Mouse (Mus musculus) ES-E14 (cell line): ENCODE measurements around the gene Cbarp. TPM values are rescaled to one million over a fixed set of nuclear protein-coding genes. Genes with fewer than 3 reads are reported as not detected.

Experiments used
- DNase-seq: peaks from one replicate; pipeline ENCODE4 v3.0.0-alpha.2; 2013; ENCODE audit warnings: low read depth, low spot score
- H3K27ac ChIP-seq: 2 replicates; pipeline ENCODE4 v1.5.1; 2012; ENCODE audit warnings: low read depth, mild to moderate bottlenecking, low read length, moderate library complexity, mixed read lengths; ENCODE audit not compliant: poor library complexity, insufficient read depth, severe bottlenecking
- H3K36me3 ChIP-seq: 2 replicates; pipeline ENCODE4 v1.6.1; 2012; ENCODE audit warnings: mild to moderate bottlenecking, low read length, moderate library complexity, mixed read lengths; ENCODE audit not compliant: control insufficient read depth, poor library complexity, insufficient read depth, severe bottlenecking
- H3K4me1 ChIP-seq, 2 experiments: fragments of 150-350 bp in 1 of 2; sonication (generic) in 1 of 2; 2 replicates each; pipeline ENCODE4 v1.6.1; 2012; ENCODE audit warnings: low read length in 2 of 2, mild to moderate bottlenecking in 1 of 2, mixed read lengths in 1 of 2; ENCODE audit not compliant: control insufficient read depth in 2 of 2, insufficient read depth in 2 of 2, poor library complexity in 1 of 2
- H3K4me3 ChIP-seq, 2 experiments: fragments of 150-350 bp in 1 of 2; sonication (generic) in 1 of 2; 2 replicates each; pipeline ENCODE4 v1.5.1; 2012; ENCODE audit warnings: low read length in 2 of 2, low read depth in 1 of 2, mild to moderate bottlenecking in 1 of 2, mixed read lengths in 1 of 2; ENCODE audit not compliant: insufficient read depth in 1 of 2, poor library complexity in 1 of 2, severe bottlenecking in 1 of 2
- H3K9ac ChIP-seq: 2 replicates; pipeline ENCODE4 v1.6.1; 2012; ENCODE audit warnings: low read depth, mild to moderate bottlenecking, low read length, mixed read lengths; ENCODE audit not compliant: poor library complexity, insufficient read depth, severe bottlenecking
- H3K9me3 ChIP-seq: fragments of 150-350 bp; sonication (generic); 2 replicates; pipeline ENCODE4 v1.6.1; 2012; ENCODE audit warnings: low read depth, mild to moderate bottlenecking, low read length; ENCODE audit not compliant: control insufficient read depth, insufficient read depth
- CHD2 ChIP-seq: IDR thresholded peaks from 2 replicates; pipeline ENCODE4 v1.6.1; 2014; ENCODE audit warnings: mild to moderate bottlenecking, low read depth, low read length, inconsistent platforms
- HCFC1 ChIP-seq: IDR thresholded peaks from 2 replicates; pipeline ENCODE4 v1.6.1; 2012; ENCODE audit warnings: low read length, inconsistent platforms, borderline replicate concordance; ENCODE audit not compliant: insufficient read depth
- MAFK ChIP-seq: IDR thresholded peaks from 2 replicates; pipeline ENCODE4 v1.6.1; 2014; ENCODE audit warnings: mild to moderate bottlenecking, low read depth, low read length, inconsistent platforms; ENCODE audit not compliant: insufficient read depth
- ZC3H11A ChIP-seq: IDR thresholded peaks from 2 replicates; pipeline ENCODE4 v1.6.1; 2012; ENCODE audit warnings: low read depth, mild to moderate bottlenecking, inconsistent platforms, low read length, borderline replicate concordance
- ZNF384 ChIP-seq: IDR thresholded peaks from 2 replicates; pipeline ENCODE4 v1.6.1; 2012; ENCODE audit warnings: low read depth, low read length, inconsistent platforms
- in situ Hi-C, 2 experiments: fragments of 600-800 bp; cut with MboI; formaldehyde crosslinking; loops; one replicate each; pipeline ENCODE4 v1.15.1; 2025; ENCODE audit warnings: low sequenced_read_pairs in 2 of 2, inconsistent platforms in 1 of 2; ENCODE audit not compliant: unreplicated experiment in 2 of 2
- total RNA-seq: library from RNA; depleted of rRNA; stranded (reverse); fragments of 300-350 nt; gene quantifications from 2 replicates; pipeline ENCODE4 v1.2.3, GENCODE M21; 2012

Gene Cbarp
- total RNA-seq, 1 experiment: 20.9 TPM

DNA sequence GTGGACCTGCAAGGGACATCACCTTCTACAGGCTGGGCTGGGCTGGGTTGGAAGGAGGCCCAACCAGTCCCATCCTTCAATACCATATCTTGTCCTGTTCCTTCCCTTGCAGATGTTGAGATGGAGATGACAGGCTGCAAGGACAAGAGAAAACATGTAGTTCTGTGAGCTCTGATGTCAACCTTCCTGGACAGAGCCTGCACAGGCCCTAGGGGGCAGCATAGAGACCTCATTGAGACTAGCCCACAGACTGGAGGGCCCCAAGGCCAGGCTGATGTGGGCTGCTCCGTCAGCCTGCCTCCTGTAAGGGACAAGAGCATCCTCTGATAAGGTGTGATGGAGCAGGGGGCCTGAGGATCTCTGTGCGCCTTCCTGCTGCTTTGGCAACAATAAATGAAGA, 34.1 kb upstream of the Cbarp start:
- Histone ChIP-seq H3K9me3 (no peaks in the 10 kb centered on the region), H3K36me3 (peaks cover 23% of the 10 kb centered on the region), H3K4me3 (no peak overlapping the region), H3K9ac (no peak overlapping the region), H3K27ac (no peak overlapping the region), H3K4me1 (peaks cover 2 to 15% of the 10 kb centered on the region in 2 experiments; a peak in 2 of 4 replicates)
- in situ Hi-C loops: loop anchor here (5.0 to 10.0 kb wide), 3 partner anchors 70 to 200 kb away; partner anchors contain the start of gene Ndufs7 (in 2 of the 2)
- DNase-seq: no peak
- TF ChIP-seq ZC3H11A: no peak
- TF ChIP-seq CHD2: no peak
- TF ChIP-seq MAFK: no peak
- TF ChIP-seq ZNF384: no peak
- no peak for TF ChIP-seq HCFC1

DNA sequence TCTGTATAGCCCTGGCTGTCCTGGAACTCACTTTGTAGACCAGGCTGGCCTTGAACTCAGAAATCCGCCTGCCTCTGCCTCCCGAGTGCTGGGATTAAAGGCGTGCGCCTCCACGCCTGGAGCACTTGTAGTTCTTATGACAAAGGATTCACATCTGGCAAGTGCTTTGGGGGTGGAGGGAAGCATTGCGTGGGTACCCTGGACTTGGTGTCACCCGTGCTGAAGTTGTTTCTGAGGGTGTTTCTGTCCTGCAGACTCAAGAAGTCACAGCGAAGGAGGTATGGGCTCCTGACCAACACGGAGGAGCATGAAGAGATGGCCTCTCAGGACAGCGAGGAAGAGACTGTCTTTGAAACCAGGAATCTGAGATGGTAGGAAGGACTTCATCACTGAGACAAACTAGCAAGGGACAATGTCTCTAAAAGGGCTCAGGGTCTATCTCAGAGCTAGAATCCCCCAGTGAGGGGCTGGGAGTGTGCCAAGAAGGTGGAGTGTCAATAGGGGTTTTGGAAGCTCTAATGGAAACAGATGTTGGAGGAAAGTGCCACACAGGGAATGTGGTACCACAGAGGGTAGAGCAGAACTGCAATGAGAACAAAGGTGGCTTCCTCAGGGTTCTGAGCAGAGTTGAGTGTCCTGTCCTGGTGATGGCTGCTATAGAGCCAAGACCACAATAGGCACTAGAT, 33.5 kb upstream of the Cbarp start:
- Histone ChIP-seq H3K36me3 (peaks cover 24% of the 10 kb centered on the region), H3K4me3 (no peak overlapping the region), H3K27ac (no peak overlapping the region), H3K4me1 (peaks cover 2 to 15% of the 10 kb centered on the region in 2 experiments; a peak in 2 of 4 replicates), H3K9me3 (no peaks in the 10 kb centered on the region), H3K9ac (no peak overlapping the region)
- DNase-seq: no peak
- in situ Hi-C loops: loop anchor here (10.0 kb wide), 2 partner anchors 71 to 201 kb away; partner anchors contain the start of gene Ndufs7 (in 1 of the 2)
- TF ChIP-seq ZNF384 (no peak), ZC3H11A (no peak)

DNA sequence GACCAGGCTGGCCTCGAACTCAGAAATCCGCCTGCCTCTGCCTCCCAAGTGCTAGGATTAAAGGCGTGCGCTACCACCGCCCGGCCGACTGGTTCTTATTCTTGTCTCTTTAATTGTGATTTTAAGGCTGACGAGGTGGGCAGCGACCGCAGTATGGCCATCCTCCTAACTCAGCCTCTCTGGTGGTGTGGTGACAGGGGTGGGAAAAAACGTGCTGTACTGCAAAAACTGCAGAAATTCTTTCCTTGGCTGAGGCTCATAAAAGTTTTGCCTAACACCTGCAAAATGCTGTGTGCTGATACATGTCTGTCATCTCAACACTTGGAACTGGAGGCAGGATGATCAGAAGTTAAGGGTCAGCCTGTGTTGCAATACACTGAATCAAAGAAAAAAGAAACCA, 32.7 kb upstream of the Cbarp start:
- no peak for TF ChIP-seq MAFK
- TF ChIP-seq ZNF384: peak; percentile 64; the same call in 1 of the 2 replicates
- no peak for TF ChIP-seq CHD2
- no peak for TF ChIP-seq ZC3H11A
- no peak for TF ChIP-seq HCFC1
- H3K4me1 ChIP-seq: peaks cover 2 to 11% of the 10 kb centered on the region in 2 experiments; a peak in 2 of 4 replicates
- in situ Hi-C loops: loop anchor here (10.0 kb wide), 2 partner anchors 71 to 201 kb away; partner anchors contain the start of gene Ndufs7 (in 1 of the 2)
- DNase-seq: no peak
- no peaks in the 10 kb centered on the region for H3K9me3 ChIP-seq
- peak overlapping the region; percentile 80 to 81 for H3K4me3 ChIP-seq
- H3K27ac ChIP-seq: peak overlapping the region; percentile 33; the same call in 1 of the 2 replicates
- H3K9ac ChIP-seq: peak overlapping the region; percentile 75
- H3K36me3 ChIP-seq: peaks cover 24% of the 10 kb centered on the region

DNA sequence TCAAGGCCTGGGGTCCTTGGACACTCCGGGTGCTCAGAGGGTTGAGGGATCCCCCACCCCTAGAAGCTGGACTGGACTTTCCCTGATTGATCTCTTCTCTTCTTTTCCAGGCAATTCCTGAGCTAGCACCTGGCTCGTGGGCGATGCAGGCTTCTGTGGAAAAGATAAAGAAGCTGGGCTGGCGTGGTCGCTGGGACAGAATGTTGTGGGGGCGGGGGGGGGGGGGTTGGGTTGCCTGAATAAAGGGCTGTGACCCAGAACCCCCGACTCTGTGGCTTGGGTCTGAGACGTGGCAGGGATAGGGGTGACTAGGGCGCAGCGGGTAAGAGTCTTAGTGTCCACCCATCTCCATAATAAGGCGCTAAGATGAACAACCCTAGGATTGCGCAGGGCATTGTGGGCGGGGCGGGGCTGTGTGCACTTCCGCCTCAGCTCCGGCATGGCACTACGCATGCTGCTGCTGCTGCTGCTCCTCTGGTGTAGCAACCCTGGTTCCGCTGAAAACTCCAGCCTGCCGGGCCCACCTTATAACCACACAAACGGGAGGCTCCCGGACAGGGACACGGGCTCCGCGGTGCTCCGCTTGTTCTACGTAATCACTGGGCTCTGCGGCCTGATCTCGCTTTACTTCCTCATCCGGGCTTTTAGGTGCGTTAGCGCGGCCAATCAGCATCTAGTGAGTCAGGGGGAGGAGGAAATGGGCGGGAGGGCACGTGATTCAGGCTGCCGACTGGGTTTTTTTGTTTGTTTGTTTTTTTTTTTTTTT, 32.1 kb upstream of the Cbarp start, which contains the start of gene 1600002K03Rik:
TSS of gene 1600002K03Rik (plus strand) at position 418 of the 766 bp plus-strand sequence.
- H3K27ac ChIP-seq: peak within 1 kb of the TSS; percentile 96
- peak within 1 kb of the TSS; percentile 87 for H3K9ac ChIP-seq
- peaks cover 24% of the 10 kb centered on the region for H3K36me3 ChIP-seq
- peak; percentile 87 for DNase-seq
- peak within 1 kb of the TSS; percentile 80 to 81 for H3K4me3 ChIP-seq
- in situ Hi-C loops: loop anchor here (10.0 kb wide), 2 partner anchors 72 to 202 kb away; partner anchors contain the start of gene Ndufs7 (in 1 of the 2)
- no peaks in the 10 kb centered on the region for H3K9me3 ChIP-seq
- no peak for TF ChIP-seq ZC3H11A
- 0 out of 2 replicates have a peak, but pooled peaks have one; percentile 27 for TF ChIP-seq HCFC1
- 0 out of 2 replicates have a peak, but pooled peaks have one; percentile 12 for TF ChIP-seq CHD2
- TF ChIP-seq MAFK: no peak
- TF ChIP-seq ZNF384: peak; percentile 89
- peaks cover 2 to 11% of the 10 kb centered on the region in 2 experiments; a peak in 2 of 4 replicates for H3K4me1 ChIP-seq
